Mouse (Mus musculus): ENCODE data around the gene Kcne2.

- TF ChIP-seq CTCF (IDR thresholded peaks at IDR 0.05; ENCODE audit: borderline replicate concordance, control insufficient read depth, extremely low read depth, insufficient read depth, low read length, poor library complexity) (no peak), POLR2A (IDR thresholded peaks at IDR 0.05; ENCODE audit: control insufficient read depth, extremely low read depth, insufficient read depth, low read length, poor library complexity) (no peak)
Measured at GRCm38 (mm10) chr16:92316049-92316738, 24.0 kb downstream of the Kcne2 start.
